Mouse (Mus musculus): ENCODE results near the gene 6430571L13Rik.

- TF ChIP-seq EP300 (IDR thresholded peaks at IDR 0.05; ENCODE audit: low read depth), result no peak
- TF ChIP-seq CTCF (IDR thresholded peaks at IDR 0.05; ENCODE audit: low read depth), result no peak
These were observed 44.4 kb upstream of the 6430571L13Rik start for GRCm38 (mm10) chr9:107296041-107296440.

Measured in liver, embryonic 14.5 days (tissue).